Mouse (Mus musculus) kidney, adult 2 months (tissue): ENCODE measurements at regions not wholly inside any gene's neighbourhood (a gene's known extent, or its start where the extent isn't known, plus 50 kb on each side); places are given as distances from the start of the nearest gene placed in this dataset.

Experiments
- DNase-seq: peaks from one replicate; pipeline ENCODE4 v3.0.0; 2021
- H3K27ac ChIP-seq: fragments of 200-500 bp; 2 replicates; pipeline ENCODE4 v1.5.1; 2012; ENCODE audit warnings: low read depth, low read length, control low read depth, inconsistent platforms; ENCODE audit not compliant: insufficient read depth
- H3K27me3 ChIP-seq: fragments of 200-500 bp; replicated peaks from 2 replicates; pipeline ENCODE4 v1.6.1; 2012; ENCODE audit warnings: mild to moderate bottlenecking, moderate library complexity, low read length, inconsistent platforms; ENCODE audit not compliant: control insufficient read depth, insufficient read depth
- H3K36me3 ChIP-seq: fragments of 200-500 bp; 2 replicates; pipeline ENCODE4 v1.6.1; 2012; ENCODE audit warnings: mild to moderate bottlenecking, moderate library complexity, low read length, inconsistent platforms; ENCODE audit not compliant: control insufficient read depth, insufficient read depth
- H3K4me1 ChIP-seq: fragments of 200-500 bp; 2 replicates; pipeline ENCODE4 v1.6.1; 2011; ENCODE audit warnings: low read length; ENCODE audit not compliant: control insufficient read depth, insufficient read depth
- H3K4me3 ChIP-seq: fragments of 200-500 bp; 2 replicates; pipeline ENCODE4 v1.5.1; 2011; ENCODE audit warnings: mild to moderate bottlenecking, low read depth, low read length, control low read depth; ENCODE audit not compliant: insufficient read depth
- CTCF ChIP-seq: fragments of 200-500 bp; conservative IDR thresholded peaks from 2 replicates; pipeline ENCODE4 v1.5.1; 2011; ENCODE audit warnings: low read depth, mild to moderate bottlenecking, control low read depth, low read length, moderate library complexity, mixed read lengths; ENCODE audit not compliant: insufficient read depth, insufficient read length
- POLR2A ChIP-seq: fragments of 200-500 bp; IDR thresholded peaks from one replicate; pipeline ENCODE4 v1.6.1; 2011; ENCODE audit warnings: low read depth, low read length, control low read depth
- WGBS: fragments of 180-500 bp; shearing (Covaris S2); methylation state at CpG from one replicate; pipeline ENCODE4 v1.1.7; 2018; 5-methylcytosine and 5-hydroxymethylcytosine counted together

GRCm38 (mm10) chr13:94619511-94619910, 169.2 kb upstream of the Tbca start:
- 65% methylated on average over 4 of the region's 4 CpGs for WGBS
- no peak for TF ChIP-seq CTCF
- no peak for TF ChIP-seq POLR2A

GRCm38 (mm10) chr13:94630055-94630454, 158.7 kb upstream of the Tbca start:
- Histone ChIP-seq H3K4me3 (no peak overlapping the region), H3K4me1 (no peaks in the 10 kb centered on the region), H3K36me3 (no peaks in the 10 kb centered on the region), H3K27ac (no peak overlapping the region), H3K27me3 (no peaks in the 10 kb centered on the region)
- TF ChIP-seq POLR2A = no peak
- no peak for TF ChIP-seq CTCF
- 85% methylated on average over 1 of the region's 1 CpGs for WGBS
- no peak for DNase-seq

More at GRCm38 (mm10) chr13:94619511-94619910, 169.2 kb upstream of the Tbca start:
- Histone ChIP-seq H3K27me3 (no peaks in the 10 kb centered on the region; the same call in 1 of the 2 replicates), H3K36me3 (no peaks in the 10 kb centered on the region), H3K27ac (no peak overlapping the region), H3K4me1 (no peaks in the 10 kb centered on the region), H3K4me3 (no peak overlapping the region)
- no peak for DNase-seq

GRCm38 (mm10) chr13:94630685-94631084, 158.0 kb upstream of the Tbca start:
- 96% methylated on average over 6 of the region's 6 CpGs for WGBS
- H3K27ac ChIP-seq = no peak overlapping the region
- TF ChIP-seq CTCF (no peak), POLR2A (no peak)

GRCm38 (mm10) chr13:94632730-94633129, 156.0 kb upstream of the Tbca start:
- H3K36me3 ChIP-seq = no peaks in the 10 kb centered on the region
- TF ChIP-seq CTCF (no peak), POLR2A (no peak)
- H3K27me3 ChIP-seq = no peaks in the 10 kb centered on the region
- H3K4me1 ChIP-seq = no peaks in the 10 kb centered on the region
- H3K27ac ChIP-seq = no peak overlapping the region
- no peak for DNase-seq
- WGBS = 47% methylated on average over 5 of the region's 5 CpGs
- no peak overlapping the region for H3K4me3 ChIP-seq

More at GRCm38 (mm10) chr13:94630685-94631084, 158.0 kb upstream of the Tbca start:
- Histone ChIP-seq H3K4me1 (no peaks in the 10 kb centered on the region), H3K27me3 (no peaks in the 10 kb centered on the region), H3K4me3 (no peak overlapping the region), H3K36me3 (no peaks in the 10 kb centered on the region)
- no peak for DNase-seq

- Histone ChIP-seq H3K36me3 (no peaks in the 10 kb centered on the region), H3K4me3 (no peak overlapping the region), H3K27me3 (no peaks in the 10 kb centered on the region), H3K4me1 (0 out of 2 replicates have a peak, but pooled peaks cover 3% of the 10 kb centered on the region), H3K27ac (no peak overlapping the region)
- TF ChIP-seq CTCF (no peak), POLR2A (no peak)
- DNase-seq = no peak
- 72% methylated on average over 5 of the region's 5 CpGs for WGBS
These were observed 148.4 kb upstream of the Tbca start for GRCm38 (mm10) chr13:94640336-94640735.

- no peak overlapping the region for H3K4me3 ChIP-seq
- H3K27me3 ChIP-seq = no peaks in the 10 kb centered on the region
- 49% methylated on average over 19 of the region's 19 CpGs for WGBS
- H3K4me1 ChIP-seq = 0 out of 2 replicates have a peak, but pooled peaks cover 3% of the 10 kb centered on the region
- peak overlapping the region; percentile 34 for H3K27ac ChIP-seq
- no peak for TF ChIP-seq POLR2A
- no peak for TF ChIP-seq CTCF
- no peaks in the 10 kb centered on the region for H3K36me3 ChIP-seq
- DNase-seq = peak; percentile 60
These were observed 143.2 kb upstream of the Tbca start for GRCm38 (mm10) chr13:94645241-94646206.

- Histone ChIP-seq H3K4me3 (no peak overlapping the region), H3K27ac (peak overlapping the region; percentile 34), H3K4me1 (0 out of 2 replicates have a peak, but pooled peaks cover 3% of the 10 kb centered on the region), H3K27me3 (no peaks in the 10 kb centered on the region), H3K36me3 (no peaks in the 10 kb centered on the region)
- DNase-seq = no peak
- WGBS = 77% methylated on average over 2 of the region's 2 CpGs
- TF ChIP-seq CTCF = no peak
- TF ChIP-seq POLR2A = no peak
These were observed 142.4 kb upstream of the Tbca start for GRCm38 (mm10) chr13:94646326-94646725.
